Mouse (Mus musculus): ENCODE measurements around the gene Galnt2.

Gene Galnt2

GRCm38 (mm10) chr8:124273606-124274218, 42.5 kb downstream of the Galnt2 start:
- DNase-seq = no peak

GRCm38 (mm10) chr8:124274441-124275120, 43.4 kb downstream of the Galnt2 start:
- no peak for DNase-seq

GRCm38 (mm10) chr8:124275377-124276071, 44.3 kb downstream of the Galnt2 start:
- no peak for DNase-seq

- no peak for DNase-seq
Observed at GRCm38 (mm10) chr8:124277951-124278910, 47.0 kb downstream of the Galnt2 start.

- DNase-seq = peak; percentile 49 to 59
Observed at GRCm38 (mm10) chr8:124278956-124279689, 47.9 kb downstream of the Galnt2 start.

- DNase-seq = no peak
Observed at GRCm38 (mm10) chr8:124279690-124279985, 48.4 kb downstream of the Galnt2 start.

- no peak for DNase-seq
Observed at GRCm38 (mm10) chr8:124281700-124282541, 50.7 kb downstream of the Galnt2 start.

GRCm38 (mm10) chr8:124282878-124283630, 51.9 kb downstream of the Galnt2 start:
- DNase-seq = peak in 1 of 2 experiments; percentile 62

GRCm38 (mm10) chr8:124283644-124284332, 52.6 kb downstream of the Galnt2 start:
- DNase-seq = no peak

- DNase-seq = no peak
Observed at GRCm38 (mm10) chr8:124284333-124284711, 53.1 kb downstream of the Galnt2 start.

- peak; percentile 87 to 90 for DNase-seq
Observed at GRCm38 (mm10) chr8:124284984-124285576, 53.9 kb downstream of the Galnt2 start.

GRCm38 (mm10) chr8:124286461-124287124, 55.4 kb downstream of the Galnt2 start:
- DNase-seq = peak in 1 of 2 experiments; percentile 49

GRCm38 (mm10) chr8:124288215-124288864, 57.1 kb downstream of the Galnt2 start:
- DNase-seq = no peak

GRCm38 (mm10) chr8:124289481-124290050, 58.4 kb downstream of the Galnt2 start:
- no peak for DNase-seq

GRCm38 (mm10) chr8:124290911-124291691, 59.9 kb downstream of the Galnt2 start:
- peak in 1 of 2 experiments; percentile 57 for DNase-seq

GRCm38 (mm10) chr8:124291693-124292092, 60.5 kb downstream of the Galnt2 start:
- DNase-seq = no peak

GRCm38 (mm10) chr8:124292965-124293364, 61.8 kb downstream of the Galnt2 start:
- no peak for DNase-seq

Data from kidney, postnatal 36 days (tissue).